Mouse (Mus musculus): ENCODE measurements around the gene Syk.

Gene Syk

GRCm38 (mm10) chr13:52602752-52603151 is 19.8 kb downstream of the Syk start:
- no peak for DNase-seq

GRCm38 (mm10) chr13:52603704-52604349 is 20.9 kb downstream of the Syk start:
- no peak for DNase-seq

GRCm38 (mm10) chr13:52605006-52605405 is 22.0 kb downstream of the Syk start:
- no peak for DNase-seq

- no peak for DNase-seq
Observed at GRCm38 (mm10) chr13:52605911-52606310, 22.9 kb downstream of the Syk start.

- no peak for DNase-seq
Observed at GRCm38 (mm10) chr13:52606656-52607275, 23.8 kb downstream of the Syk start.

- DNase-seq, result no peak
Observed at GRCm38 (mm10) chr13:52607964-52608363, 25.0 kb downstream of the Syk start.

GRCm38 (mm10) chr13:52610463-52610862 is 27.5 kb downstream of the Syk start:
- no peak for DNase-seq

GRCm38 (mm10) chr13:52613266-52613665 is 30.3 kb downstream of the Syk start:
- DNase-seq, result no peak

GRCm38 (mm10) chr13:52615085-52615484 is 32.1 kb downstream of the Syk start:
- DNase-seq, result no peak

GRCm38 (mm10) chr13:52617096-52617714 is 34.2 kb downstream of the Syk start:
- DNase-seq, result no peak

- no peak for DNase-seq
Observed at GRCm38 (mm10) chr13:52618592-52618991, 35.6 kb downstream of the Syk start.

- DNase-seq, result no peak
Observed at GRCm38 (mm10) chr13:52619482-52619881, 36.5 kb downstream of the Syk start.

- DNase-seq, result peak; percentile 24 to 81
Observed at GRCm38 (mm10) chr13:52624038-52624437, 41.1 kb downstream of the Syk start.

GRCm38 (mm10) chr13:52628602-52629001 is 45.6 kb downstream of the Syk start:
- DNase-seq, result peak in 1 of 2 experiments; percentile 68

GRCm38 (mm10) chr13:52631624-52632023 is 48.7 kb downstream of the Syk start:
- DNase-seq, result no peak

GRCm38 (mm10) chr13:52635484-52635883 is 52.5 kb downstream of the Syk start:
- no peak for DNase-seq

- no peak for DNase-seq
Observed at GRCm38 (mm10) chr13:52636176-52636748, 53.3 kb downstream of the Syk start.

- no peak for DNase-seq
Observed at GRCm38 (mm10) chr13:52646566-52646965, 63.6 kb downstream of the Syk start.

- peak in 1 of 2 experiments; percentile 31 for DNase-seq
Observed at GRCm38 (mm10) chr13:52647996-52648712, 65.2 kb downstream of the Syk start.

GRCm38 (mm10) chr13:52649791-52650418 is 66.9 kb downstream of the Syk start:
- DNase-seq, result no peak

- peak; percentile 58 to 61 for DNase-seq
Observed at GRCm38 (mm10) chr13:52651383-52652252, 68.6 kb downstream of the Syk start.

- DNase-seq, result no peak
Observed at GRCm38 (mm10) chr13:52652253-52652628, 69.3 kb downstream of the Syk start.

Data from kidney, postnatal 36 days (tissue).